In genomic region chr12:118339107-118339506, GRCm38 (mm10) we compare ENCODE assay signal across 22 mouse cellular contexts. TPM values are rescaled to one million over a fixed set of nuclear protein-coding genes. Genes with fewer than 3 reads are reported as not detected.
DNase-seq lines count a peak whose midpoint lies in the region; ATAC-seq and TF ChIP-seq lines count a peak whose summit lies in the region.
"Had no signal": no experiment of that assay in that cellular context is flagged by ENCODE, and none has a peak within 500 bp of the region (broad histone marks: within the 10 kb centered on the region; RNA-seq: fewer than 3 reads in every experiment).

No protein-coding gene starts in this region.

- ATAC-seq in G1E (ENCODE audit: extremely low read depth, insufficient number of reproducible peaks, low FRiP score, poor library complexity, severe bottlenecking), result peak; percentile 45; the same call in 1 of the 2 replicates
- ATAC-seq in megakaryocyte, adult 5-6 weeks (ENCODE audit: poor library complexity, severe bottlenecking), result peak; percentile 47; the same call in 1 of the 2 replicates
- no peak for ATAC-seq in liver, postnatal 0 days
- ATAC-seq: forebrain, embryonic 13.5 days; forebrain, embryonic 16.5 days had no signal

- H3K9ac ChIP-seq in liver, postnatal 0 days (replicated peaks), result no peak overlapping the region
- H3K9ac ChIP-seq: embryonic facial prominence, embryonic 13.5 days; forebrain, embryonic 13.5 days; heart, embryonic 13.5 days; hindbrain, embryonic 12.5 days; hindbrain, embryonic 15.5 days had no signal

- no peak overlapping the region for H3K4me3 ChIP-seq in heart, embryonic 10.5 days
- no peak overlapping the region for H3K4me3 ChIP-seq in G1E (ENCODE audit: low read depth, low read length)
- H3K4me3 ChIP-seq in liver, postnatal 0 days (ENCODE audit: low read depth, low read length), result no peak overlapping the region
- H3K4me3 ChIP-seq: embryonic facial prominence, embryonic 13.5 days; forebrain, embryonic 10.5 days; forebrain, embryonic 13.5 days; heart, embryonic 13.5 days; hindbrain, embryonic 12.5 days; hindbrain, embryonic 15.5 days had no signal

- peak; percentile 7 for DNase-seq in heart, adult 8-10 months (ENCODE audit: low spot score)
- DNase-seq in heart, embryonic 10.5 days (ENCODE audit: low spot score), result no peak
- DNase-seq in G1E (ENCODE audit: low spot score), result no peak
- no peak for DNase-seq in liver, postnatal 0 days
- no peak for DNase-seq in left cerebral cortex, postnatal 4 days
- DNase-seq: adrenal gland, adult 2 months; adrenal gland, postnatal 14 days; cerebellum, adult 11 months; cerebellum, adult 2 months; cerebellum, adult 9-11 months; cerebellum, postnatal 25 days; gastrocnemius, postnatal 10 days; gastrocnemius, postnatal 36 days; heart, postnatal 14 days had no signal

- H3K36me3 ChIP-seq in heart, embryonic 10.5 days, result no peaks in the 10 kb centered on the region
- no peaks in the 10 kb centered on the region for H3K36me3 ChIP-seq in G1E (replicated peaks)
- H3K36me3 ChIP-seq in liver, postnatal 0 days (replicated peaks; ENCODE audit: insufficient read depth, low read length), result no peaks in the 10 kb centered on the region
- H3K36me3 ChIP-seq: embryonic facial prominence, embryonic 13.5 days; forebrain, embryonic 10.5 days; heart, embryonic 13.5 days; hindbrain, embryonic 12.5 days; hindbrain, embryonic 15.5 days had no signal

- no peaks in the 10 kb centered on the region for H3K27me3 ChIP-seq in heart, embryonic 10.5 days (ENCODE audit: insufficient read depth, poor library complexity, severe bottlenecking)
- H3K27me3 ChIP-seq in G1E (ENCODE audit: insufficient read depth, low read length), result no peaks in the 10 kb centered on the region
- H3K27me3 ChIP-seq in liver, postnatal 0 days (ENCODE audit: insufficient read depth, low read length), result no peaks in the 10 kb centered on the region
- H3K27me3 ChIP-seq: embryonic facial prominence, embryonic 13.5 days; forebrain, embryonic 13.5 days; heart, embryonic 13.5 days; hindbrain, embryonic 12.5 days; hindbrain, embryonic 15.5 days had no signal

- no peak overlapping the region for H3K27ac ChIP-seq in heart, embryonic 10.5 days
- no peak overlapping the region for H3K27ac ChIP-seq in liver, postnatal 0 days (ENCODE audit: low read depth)
- H3K27ac ChIP-seq: embryonic facial prominence, embryonic 13.5 days; forebrain, embryonic 10.5 days; forebrain, embryonic 13.5 days; heart, embryonic 13.5 days; hindbrain, embryonic 12.5 days; hindbrain, embryonic 15.5 days had no signal

- no peak overlapping the region for H3K4me2 ChIP-seq in liver, postnatal 0 days (ENCODE audit: low read depth, low read length)
- H3K4me2 ChIP-seq: embryonic facial prominence, embryonic 13.5 days; forebrain, embryonic 13.5 days; heart, embryonic 13.5 days; hindbrain, embryonic 12.5 days; hindbrain, embryonic 15.5 days had no signal

- TF ChIP-seq EP300 in liver, postnatal 0 days (IDR thresholded peaks at IDR 0.05; ENCODE audit: low read depth), result no peak

- H3K9me3 ChIP-seq in heart, embryonic 10.5 days, result no peaks in the 10 kb centered on the region
- no peaks in the 10 kb centered on the region for H3K9me3 ChIP-seq in G1E (replicated peaks)
- no peaks in the 10 kb centered on the region for H3K9me3 ChIP-seq in liver, postnatal 0 days (ENCODE audit: low read length)
- H3K9me3 ChIP-seq: embryonic facial prominence, embryonic 13.5 days; forebrain, embryonic 10.5 days; forebrain, embryonic 13.5 days; heart, embryonic 13.5 days; hindbrain, embryonic 12.5 days; hindbrain, embryonic 15.5 days had no signal

- WGBS in heart, embryonic 10.5 days, result 68% methylated on average over 2 of the region's 2 CpGs
- WGBS in liver, postnatal 0 days (ENCODE audit: insufficient replicate concordance), result 70% methylated on average over 2 of the region's 2 CpGs

- TF ChIP-seq CTCF in G1E (IDR thresholded peaks at IDR 0.05; ENCODE audit: low read depth, low read length), result no peak
- no peak for TF ChIP-seq CTCF in liver, postnatal 0 days (IDR thresholded peaks at IDR 0.05; ENCODE audit: low read depth)

- intact Hi-C loops in left cerebral cortex, postnatal 4 days (cut with DNase I), result no loop called here

- no peaks in the 10 kb centered on the region for H3K4me1 ChIP-seq in heart, embryonic 10.5 days
- peaks cover 3% of the 10 kb centered on the region; the same call in 1 of the 2 replicates for H3K4me1 ChIP-seq in G1E (ENCODE audit: insufficient read depth, low read depth, low read length)
- H3K4me1 ChIP-seq in liver, postnatal 0 days (ENCODE audit: insufficient read depth), result no peaks in the 10 kb centered on the region
- H3K4me1 ChIP-seq: embryonic facial prominence, embryonic 13.5 days; forebrain, embryonic 10.5 days; forebrain, embryonic 13.5 days; heart, embryonic 13.5 days; hindbrain, embryonic 12.5 days; hindbrain, embryonic 15.5 days had no signal

RNA-seq across cellular contexts. Expression of gene Sp4, which starts 37.9 kb away (rescaled TPM):
- 10 to 100 TPM in 2 of 4 experiments, 1 to 10 TPM in 2; 9.5 to 14.1 (median 11.7) TPM for total RNA-seq in heart, adult 8-10 months (2022)
- 7.3 and 7.8 TPM in 2 replicates for polyA plus RNA-seq in heart, embryonic 10.5 days (2016; fragmentation: Nextera tagmentation; extraction: Ambion mirVana)
- 19.6 and 38.6 TPM in 2 replicates for total RNA-seq in G1E (2014; fragmentation: Nextera tagmentation)
- total RNA-seq in G1E (2017), result 12.8 and 14.9 TPM in 2 replicates
- 12.7 and 19.6 TPM in 2 replicates for polyA plus RNA-seq in G1E (2012)
- 17.3 and 18.9 TPM in 2 replicates for total RNA-seq in megakaryocyte, adult 5-6 weeks (2015)
- 13.7 and 16.7 TPM in 2 replicates for total RNA-seq in megakaryocyte, adult 5-6 weeks (2017)
- 2.5 and 3.0 TPM in 2 replicates for polyA plus RNA-seq in liver, postnatal 0 days (2015; fragmentation: Nextera tagmentation; extraction: Ambion mirVana)
- total RNA-seq in left cerebral cortex, postnatal 4 days (2021), result 10 to 100 TPM; 39.4 to 41.4 TPM
